Mouse (Mus musculus): ENCODE results near the gene Map3k4. TPM values are rescaled to one million over a fixed set of nuclear protein-coding genes. Genes with fewer than 3 reads are reported as not detected.

The Map3k4 gene
- total RNA-seq (2022) = 10 to 100 TPM; 25.3 to 39.6 (median 34.3) TPM

- peak; percentile 90 for DNase-seq
Observed at GRCm38 (mm10) chr17:12318663-12319201, at the start of gene Map3k4. Gene Map3k4 (minus strand): TSS chr17:12318796.

GRCm38 (mm10) chr17:12367373-12367930 lies 48.9 kb upstream of the Map3k4 start:
- peak; percentile 36 for DNase-seq

- DNase-seq = no peak
Observed at GRCm38 (mm10) chr17:12364426-12364735, 45.8 kb upstream of the Map3k4 start.

DNA sequence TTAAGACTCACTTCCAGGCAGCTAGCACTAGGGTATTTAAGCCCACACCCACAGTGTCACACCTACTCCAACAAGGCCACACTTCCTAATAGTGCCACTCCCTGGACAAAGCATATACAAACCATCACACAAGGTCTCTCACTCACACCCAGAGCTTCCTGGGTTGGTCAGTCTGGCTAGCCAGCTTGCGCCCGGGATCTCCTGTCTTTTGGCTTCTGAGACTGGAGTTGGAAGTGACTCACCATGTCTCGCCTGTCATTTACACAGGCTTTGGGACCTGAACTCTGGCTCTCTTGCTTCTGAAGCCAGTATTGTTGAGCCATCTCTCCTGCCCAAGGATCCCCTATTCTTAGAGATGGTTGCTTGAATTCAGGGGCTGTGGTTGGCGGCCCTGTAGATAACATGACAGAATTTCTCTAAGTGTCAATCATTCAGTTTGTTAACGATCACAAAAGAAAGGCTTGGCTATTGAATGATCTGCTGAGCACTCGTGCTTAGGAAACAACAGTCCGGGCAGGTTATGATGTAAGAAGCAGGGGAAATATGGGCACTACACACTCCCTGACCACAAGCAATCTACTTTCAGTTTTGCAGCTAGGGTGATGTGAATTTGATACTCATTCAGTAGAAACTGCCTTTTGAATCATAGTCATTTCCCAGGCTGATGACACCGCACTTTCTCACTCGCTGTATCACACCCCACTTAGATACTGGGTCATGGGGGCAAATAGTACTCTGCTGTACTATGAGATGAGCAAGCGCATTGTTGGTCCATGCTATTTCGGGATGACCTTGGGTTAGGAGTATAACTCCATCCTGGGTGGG lies 45.2 kb upstream of the Map3k4 start:
- no peak for DNase-seq

DNA sequence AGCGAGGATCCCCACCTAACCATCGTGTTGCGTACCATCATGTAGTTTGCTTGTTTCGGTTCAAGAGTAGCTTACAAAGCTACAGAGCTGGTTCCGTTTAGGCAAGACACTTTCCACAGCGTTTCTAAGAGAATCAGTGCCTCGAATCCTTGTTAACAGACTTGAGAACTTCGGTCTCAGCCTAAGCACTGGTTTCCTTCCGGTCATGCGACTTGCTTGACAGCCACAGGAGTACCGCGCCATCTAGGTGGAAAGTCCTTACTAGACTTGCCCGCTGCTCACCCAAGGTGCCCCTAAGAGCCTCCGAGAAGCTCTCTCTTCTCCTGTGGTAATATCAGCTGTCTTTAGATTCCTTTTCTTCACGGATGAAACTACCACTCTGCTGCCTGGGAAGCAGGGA lies 41.3 kb upstream of the Map3k4 start:
- DNase-seq = no peak

DNA sequence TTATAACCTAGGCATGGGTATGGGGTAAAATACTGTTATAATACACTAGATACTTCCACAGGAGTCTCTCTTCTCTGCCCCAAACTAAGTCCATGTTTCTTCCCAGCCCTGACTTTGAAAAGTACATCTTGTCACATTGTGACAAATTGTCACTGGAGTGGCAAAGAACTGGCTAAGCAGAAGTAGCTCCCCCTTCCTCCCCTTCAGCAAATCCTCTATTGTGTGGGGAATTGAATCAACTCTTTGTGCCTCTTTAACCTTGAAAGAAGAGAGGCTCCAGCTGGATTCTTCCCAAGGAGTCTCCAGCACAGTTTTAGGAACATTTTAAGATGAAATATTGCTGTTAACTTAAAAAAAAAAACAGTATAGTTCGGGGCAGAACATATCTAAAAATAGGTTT lies 34.2 kb upstream of the Map3k4 start:
- no peak for DNase-seq

GRCm38 (mm10) chr17:12351564-12351963 lies 33.0 kb upstream of the Map3k4 start:
- DNase-seq = no peak

DNA sequence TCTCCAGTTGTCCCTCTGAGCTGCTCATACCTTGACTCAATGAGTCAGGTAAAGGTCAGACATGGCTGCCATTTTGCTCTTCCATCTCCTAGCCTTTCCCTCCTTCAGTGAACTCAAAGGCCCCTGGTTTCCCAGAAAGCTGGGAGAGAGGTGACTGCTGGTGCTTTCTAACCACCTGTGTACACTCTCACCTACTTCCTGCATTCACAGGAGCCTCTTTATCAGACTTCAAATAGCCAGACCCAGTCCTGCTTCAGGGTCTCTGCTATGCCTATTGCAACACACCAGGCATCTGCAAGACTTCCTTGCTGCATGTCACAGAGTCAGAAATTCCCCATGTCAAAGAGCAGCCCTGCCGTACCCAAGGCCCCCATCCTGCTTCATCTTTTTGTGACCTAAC lies 28.9 kb upstream of the Map3k4 start:
- no peak for DNase-seq

DNA sequence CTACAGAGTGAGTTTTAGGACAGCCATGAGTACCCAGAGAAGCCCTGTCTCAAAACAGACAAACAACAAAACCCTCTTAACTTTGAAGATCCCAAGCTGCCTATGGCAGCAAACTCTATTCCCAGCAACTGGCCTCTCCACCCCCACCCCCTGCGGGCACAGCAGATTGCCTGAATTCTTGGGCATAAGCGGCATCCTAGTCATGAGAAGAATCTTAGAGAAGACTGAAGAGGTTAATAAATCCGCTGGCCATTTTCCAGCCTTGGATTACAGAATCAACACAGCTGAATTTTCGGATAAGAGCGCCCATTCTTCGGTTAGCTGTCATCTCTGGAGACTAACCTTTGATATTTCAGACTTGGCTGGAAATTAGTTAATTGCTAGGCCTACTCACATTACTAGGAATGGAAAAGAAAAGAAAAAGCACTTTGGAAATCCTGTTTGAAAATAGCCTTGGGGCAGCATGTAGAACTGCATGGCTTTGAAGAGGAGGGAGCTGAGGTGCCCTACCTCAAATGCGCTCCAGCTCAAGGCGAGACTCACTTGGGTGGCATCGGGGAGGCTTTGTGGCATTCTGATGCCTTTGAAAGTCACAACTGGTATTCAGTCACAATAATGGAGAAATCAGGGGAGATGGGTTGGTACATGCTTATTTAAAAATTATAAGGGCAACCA lies 25.2 kb upstream of the Map3k4 start:
- DNase-seq = no peak

- DNase-seq = no peak
Observed at GRCm38 (mm10) chr17:12337156-12337555, 18.6 kb upstream of the Map3k4 start.

DNA sequence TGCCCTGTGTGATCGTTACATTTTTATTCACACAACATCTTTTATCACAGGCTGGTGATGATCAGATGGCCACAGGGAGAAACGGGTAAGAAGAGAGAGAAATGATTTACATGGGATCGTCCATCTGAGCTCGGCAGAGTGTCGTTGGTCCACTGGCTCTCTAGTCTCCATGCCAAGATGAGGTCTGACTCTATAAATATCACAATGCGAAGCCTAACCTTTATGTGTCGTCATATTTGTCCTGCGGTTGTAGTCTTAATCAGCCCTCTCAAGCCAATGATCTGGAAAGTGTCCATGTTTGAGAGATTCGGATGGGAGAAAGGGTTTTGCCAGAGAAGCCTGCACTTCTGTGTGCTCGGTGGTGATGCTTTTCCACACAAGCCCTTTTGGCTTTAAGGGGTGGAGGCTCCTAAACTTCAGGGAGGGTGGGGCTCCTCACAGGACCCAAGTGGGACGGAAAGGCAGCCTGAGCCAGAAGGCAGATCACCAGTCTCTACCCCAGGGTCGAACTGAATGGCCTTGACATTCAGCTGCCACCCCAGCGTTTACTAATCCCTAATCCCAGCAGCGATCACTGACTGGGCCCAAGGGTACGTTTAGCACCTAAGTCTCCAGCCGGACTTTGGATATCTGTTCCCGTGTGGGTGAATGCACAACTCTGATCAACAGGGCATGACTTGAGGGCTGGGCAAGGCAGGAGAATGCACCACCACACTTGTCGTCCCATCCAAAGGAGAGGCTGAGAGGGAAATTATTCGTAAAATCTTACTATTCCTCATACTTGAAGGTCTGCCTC lies 17.7 kb upstream of the Map3k4 start:
- DNase-seq = no peak

DNA sequence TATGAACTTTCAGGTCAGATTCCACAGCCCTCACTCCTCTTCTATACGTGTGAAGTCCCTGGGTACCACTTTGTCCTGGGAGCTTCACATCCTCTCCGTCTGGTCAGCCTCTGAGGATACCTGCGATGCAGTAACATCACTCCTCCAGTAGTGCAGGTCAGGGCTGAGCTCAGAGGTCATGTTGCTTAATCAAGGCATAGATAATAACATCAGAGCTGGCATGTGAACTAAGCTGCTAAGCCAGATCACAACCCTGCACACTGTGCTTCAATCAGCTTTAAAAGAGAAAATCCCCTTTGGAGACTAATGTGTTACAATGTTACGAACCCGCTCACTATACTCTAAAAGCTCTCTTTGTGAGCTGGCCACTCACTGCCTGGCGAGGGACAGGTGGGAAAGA lies 16.5 kb upstream of the Map3k4 start:
- DNase-seq = no peak

DNA sequence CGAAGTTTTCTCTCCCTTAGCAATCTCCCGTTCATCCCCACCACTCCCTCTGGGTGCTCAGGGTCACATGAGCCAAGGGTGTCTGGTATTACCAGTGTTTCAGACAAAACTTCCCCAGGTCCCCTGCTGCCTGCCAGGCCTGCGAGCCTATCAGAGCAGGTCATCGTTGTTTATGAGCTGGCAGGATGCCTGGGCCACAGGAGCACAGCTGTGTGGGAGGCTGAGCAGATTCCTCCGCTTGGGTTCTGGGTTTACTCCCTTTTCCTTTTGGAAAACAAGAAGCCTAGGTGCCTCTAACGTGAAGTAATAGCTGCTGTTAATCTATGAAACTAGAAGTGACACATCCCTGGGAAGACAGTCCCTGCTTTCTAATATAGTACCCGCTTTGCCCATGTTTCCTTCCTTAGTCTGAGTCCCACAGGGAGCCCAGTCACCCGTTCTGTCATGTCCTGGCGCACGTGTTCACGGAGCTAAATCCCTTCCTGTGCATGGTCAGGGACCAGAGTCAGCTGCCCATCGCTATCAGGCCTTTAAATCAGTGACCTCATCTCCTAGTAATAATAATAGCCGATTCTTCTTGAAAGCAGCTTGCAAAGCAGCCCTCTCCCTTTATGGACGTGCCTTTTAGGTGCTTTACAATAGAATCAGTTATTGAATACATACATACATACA lies 9.4 kb upstream of the Map3k4 start:
- peak; percentile 62 for DNase-seq

- DNase-seq = no peak
Observed at GRCm38 (mm10) chr17:12319786-12320185, 1.2 kb upstream of the Map3k4 start.

GRCm38 (mm10) chr17:12317954-12318651 lies 493 bp downstream of the Map3k4 start:
- DNase-seq = no peak

DNA sequence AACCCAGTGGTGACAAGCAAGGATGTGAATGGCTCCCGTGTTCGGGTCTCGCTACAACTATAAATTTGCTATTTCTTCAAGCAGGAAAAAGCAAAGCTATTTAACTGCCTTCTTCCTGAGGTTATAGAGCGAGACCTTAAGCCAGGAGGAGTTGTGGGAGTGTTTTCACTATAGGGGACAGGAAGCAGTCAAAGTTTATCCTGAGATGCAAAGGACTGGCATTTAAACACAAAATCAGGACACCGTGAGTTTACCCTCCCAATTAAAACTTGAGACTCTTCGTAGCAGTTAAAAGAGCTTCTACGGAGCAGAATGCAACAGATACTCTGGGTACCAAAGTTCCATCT lies 1.0 kb downstream of the Map3k4 start:
- DNase-seq = no peak

DNA sequence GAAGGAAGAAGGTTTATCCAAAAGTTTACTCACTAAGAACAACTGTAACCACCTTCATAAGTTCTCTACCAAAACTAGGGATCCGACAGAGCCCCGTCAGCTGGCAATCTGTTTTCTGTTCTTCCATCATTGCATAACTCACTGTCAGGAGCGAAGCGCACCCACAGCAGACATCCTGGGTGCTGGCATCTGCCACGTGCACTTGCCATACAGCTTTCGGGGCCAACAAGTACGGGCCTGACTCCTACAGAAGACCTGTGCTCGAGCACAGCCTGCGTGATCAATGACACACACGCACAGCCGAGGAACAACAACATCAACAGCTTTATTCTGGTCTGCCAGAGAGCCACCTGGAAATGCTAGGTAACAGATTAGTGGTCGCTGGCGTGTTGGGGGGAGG lies 2.3 kb downstream of the Map3k4 start:
- no peak for DNase-seq

DNA sequence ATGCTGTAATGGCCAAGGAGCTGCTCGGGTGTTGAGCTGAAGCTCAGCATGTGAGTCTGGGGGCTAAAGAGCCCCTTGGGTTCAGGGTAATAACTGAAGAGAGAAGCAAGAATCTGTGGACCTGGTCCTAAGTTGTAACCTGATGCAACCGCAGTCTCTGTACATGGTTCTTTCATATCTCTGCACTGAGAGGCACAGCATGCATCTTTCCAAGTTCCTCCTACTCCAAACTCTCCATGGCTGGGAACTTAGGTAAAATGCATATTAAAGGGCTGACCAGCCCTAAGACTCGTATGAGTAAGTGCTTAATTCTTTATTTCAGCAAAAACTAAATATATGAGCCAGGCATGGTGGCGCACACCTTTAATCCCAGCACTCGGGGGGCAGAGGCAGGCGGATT lies 6.3 kb downstream of the Map3k4 start:
- DNase-seq = no peak

GRCm38 (mm10) chr17:12309493-12309892 lies 9.1 kb downstream of the Map3k4 start:
- no peak for DNase-seq

- no peak for DNase-seq
Observed at GRCm38 (mm10) chr17:12309059-12309458, 9.5 kb downstream of the Map3k4 start.

GRCm38 (mm10) chr17:12307251-12308135 lies 11.1 kb downstream of the Map3k4 start:
- no peak for DNase-seq

Data from adrenal gland, adult 8-10 months (tissue).